9 mouse cellular contexts compared by ENCODE assay signal in genomic region chr1:55960291-55960690, GRCm38 (mm10).
DNase-seq lines count a peak whose midpoint lies in the region; ATAC-seq and TF ChIP-seq lines count a peak whose summit lies in the region.
"Had no signal": no experiment of that assay in that cellular context is flagged by ENCODE, and none has a peak within 500 bp of the region (broad histone marks: within the 10 kb centered on the region; RNA-seq: fewer than 3 reads in every experiment).

No protein-coding gene starts in this region.

- no peaks in the 10 kb centered on the region for H3K4me1 ChIP-seq in lung, adult 2 months (ENCODE audit: control insufficient read depth, insufficient read depth, low read length)
- H3K4me1 ChIP-seq: heart, embryonic 13.5 days had no signal

- ATAC-seq in erythroid progenitor cell, adult 5-6 weeks (replicated peaks; ENCODE audit: low FRiP score, poor library complexity, severe bottlenecking), result no peak

- DNase-seq in 416B (ENCODE audit: low read depth), result peak; percentile 69
- peak; percentile 45 for DNase-seq in Muller cell, postnatal 12 days (ENCODE audit: inconsistent ontology term)
- DNase-seq in cerebellum, adult 8-10 months, result peak; percentile 42
- peak; percentile 62 to 78 for DNase-seq in frontal cortex, postnatal 10 days (ENCODE audit: low spot score in 2 of 2)
- peak; percentile 74 for DNase-seq in large intestine, adult 2 months (ENCODE audit: low read depth, low spot score)
- peak; percentile 17 for DNase-seq in lung, adult 2 months
- DNase-seq in retina, postnatal 1 day, result peak; percentile 75

- TF ChIP-seq POLR2A in lung, adult 2 months (IDR thresholded peaks at IDR 0.05; ENCODE audit: borderline replicate concordance, extremely low read depth, low read depth, low read length), result no peak

- WGBS in large intestine, adult 2 months, result 11% methylated on average over 6 of the region's 6 CpGs
- 16% methylated on average over 6 of the region's 6 CpGs for WGBS in lung, adult 2 months

- H3K4me3 ChIP-seq in lung, adult 2 months (replicated peaks; ENCODE audit: extremely low read depth, low read depth, low read length), result no peak overlapping the region
- H3K4me3 ChIP-seq: heart, embryonic 13.5 days had no signal

- peak; percentile 45 for TF ChIP-seq CTCF in lung, adult 2 months (IDR thresholded peaks at IDR 0.05; ENCODE audit: insufficient read depth, low read length)

Comparison
In these comparisons a context has a peak if more than half of its experiments do, and no peak if none do; other contexts are left out.
1. DNase-seq: peak in every context shown above with its lines; median percentile 75 in retina, postnatal 1 day; 74 in large intestine, adult 2 months; 70 in frontal cortex, postnatal 10 days; 69 in 416B; 45 in Muller cell, postnatal 12 days; 42 in cerebellum, adult 8-10 months; 17 in lung, adult 2 months.